Mouse (Mus musculus) hindbrain, embryonic 14.5 days (tissue): ENCODE measurements around the gene Cdc42ep4. TPM values are rescaled to one million over a fixed set of nuclear protein-coding genes. Genes with fewer than 3 reads are reported as not detected.

Experiments used
- ATAC-seq: fragments of 200-750 bp; cut with Nextera tagmentation; 2 replicates; pipeline ENCODE4 v1.8.0; 2017; ENCODE audit warnings: moderate number of reproducible peaks, mild to moderate bottlenecking, moderate TSS enrichment, moderate library complexity; ENCODE audit not compliant: low FRiP score
- DNase-seq: peaks from one replicate; pipeline ENCODE4 v3.0.0-alpha.2; 2015; ENCODE audit warnings: low spot score
- H3K27ac ChIP-seq: fragments of 300-500 bp; sonication (generic); 2 replicates; pipeline ENCODE4 v1.5.1; 2014; ENCODE audit warnings: mild to moderate bottlenecking, moderate library complexity
- H3K27me3 ChIP-seq: fragments of 300-500 bp; sonication (generic); 2 replicates; pipeline ENCODE4 v1.6.1; 2014; ENCODE audit warnings: mild to moderate bottlenecking, low read length, mixed read lengths; ENCODE audit not compliant: control insufficient read depth, insufficient read depth
- H3K36me3 ChIP-seq: fragments of 300-500 bp; sonication (generic); replicated peaks from 2 replicates; pipeline ENCODE4 v1.6.1; 2014; ENCODE audit not compliant: control insufficient read depth, insufficient read depth
- H3K4me1 ChIP-seq: fragments of 300-500 bp; sonication (generic); replicated peaks from 2 replicates; pipeline ENCODE4 v1.6.1; 2014; ENCODE audit warnings: antibody characterized with exemption, low read length, mixed read lengths; ENCODE audit not compliant: control insufficient read depth, insufficient read depth
- H3K4me2 ChIP-seq: fragments of 300-500 bp; sonication (generic); replicated peaks from 2 replicates; pipeline ENCODE4 v1.6.1; 2014; ENCODE audit warnings: mild to moderate bottlenecking, moderate library complexity
- H3K4me3 ChIP-seq: fragments of 300-500 bp; sonication (generic); replicated peaks from 2 replicates; pipeline ENCODE4 v1.5.1; 2014; ENCODE audit warnings: mild to moderate bottlenecking, low read length
- H3K9ac ChIP-seq: fragments of 300-500 bp; sonication (generic); 2 replicates; pipeline ENCODE4 v1.6.1; 2014
- H3K9me3 ChIP-seq: fragments of 300-500 bp; sonication (generic); 2 replicates; pipeline ENCODE4 v1.6.1; 2016; ENCODE audit warnings: low read length; ENCODE audit not compliant: control insufficient read depth
- WGBS: fragments of 180-500 bp; shearing (Covaris S2); extraction: QIAGEN DNeasy Blood & Tissue Kit; methylation state at CpG from one replicate; pipeline ENCODE4 v1.1.7; 2014; 5-methylcytosine and 5-hydroxymethylcytosine counted together
- polyA plus RNA-seq: library from polyadenylated mRNA; unstranded; fragments of >200 nt; fragmentation: Nextera tagmentation; extraction: Ambion mirVana; gene quantifications from 2 replicates; pipeline ENCODE4 v1.2.1, GENCODE M21; 2014

Gene Cdc42ep4
- polyA plus RNA-seq, 1 experiment from 2014 or later, result 42.0 TPM

- peaks cover 33% of the 10 kb centered on the region for H3K36me3 ChIP-seq
- H3K27ac ChIP-seq, result no peak overlapping the region
- H3K27me3 ChIP-seq, result no peaks in the 10 kb centered on the region
- no peak overlapping the region for H3K4me2 ChIP-seq
- H3K4me3 ChIP-seq, result no peak overlapping the region
- peaks cover 31% of the 10 kb centered on the region; the same call in 1 of the 2 replicates for H3K4me1 ChIP-seq
- H3K9me3 ChIP-seq, result no peaks in the 10 kb centered on the region
- DNase-seq, result no peak
- ATAC-seq, result no peak
- 82% methylated on average over 3 of the region's 3 CpGs for WGBS
- no peak overlapping the region for H3K9ac ChIP-seq
Observed at GRCm38 (mm10) chr11:113730879-113731278, 20.8 kb downstream of the Cdc42ep4 start.

- WGBS, result 65% methylated on average over 8 of the region's 8 CpGs
- DNase-seq, result no peak
- H3K36me3 ChIP-seq, result peaks cover 40% of the 10 kb centered on the region
- H3K4me1 ChIP-seq, result peaks cover 41% of the 10 kb centered on the region
- H3K4me2 ChIP-seq, result no peak overlapping the region
- ATAC-seq, result no peak
- H3K27me3 ChIP-seq, result no peaks in the 10 kb centered on the region
- no peak overlapping the region for H3K27ac ChIP-seq
- no peak overlapping the region for H3K4me3 ChIP-seq
- H3K9ac ChIP-seq, result no peak overlapping the region
- no peaks in the 10 kb centered on the region for H3K9me3 ChIP-seq
Observed at GRCm38 (mm10) chr11:113729917-113730316, 21.8 kb downstream of the Cdc42ep4 start.

- Histone ChIP-seq H3K9me3 (no peaks in the 10 kb centered on the region), H3K4me3 (no peak overlapping the region), H3K9ac (no peak overlapping the region), H3K27me3 (no peaks in the 10 kb centered on the region), H3K27ac (no peak overlapping the region), H3K4me1 (peaks cover 42% of the 10 kb centered on the region), H3K4me2 (no peak overlapping the region), H3K36me3 (peaks cover 40% of the 10 kb centered on the region)
- ATAC-seq (no peak), DNase-seq (no peak)
- WGBS, result 79% methylated on average over 21 of the region's 21 CpGs
Observed at GRCm38 (mm10) chr11:113729239-113729638, 22.4 kb downstream of the Cdc42ep4 start.

GRCm38 (mm10) chr11:113727992-113728391 lies 23.7 kb downstream of the Cdc42ep4 start:
- ATAC-seq, result no peak
- Histone ChIP-seq H3K36me3 (peaks cover 40% of the 10 kb centered on the region), H3K4me1 (peaks cover 31% of the 10 kb centered on the region), H3K4me2 (no peak overlapping the region), H3K9ac (no peak overlapping the region), H3K9me3 (no peaks in the 10 kb centered on the region), H3K4me3 (no peak overlapping the region), H3K27ac (no peak overlapping the region), H3K27me3 (no peaks in the 10 kb centered on the region)
- 78% methylated on average over 6 of the region's 6 CpGs for WGBS
- no peak for DNase-seq

- no peaks in the 10 kb centered on the region for H3K9me3 ChIP-seq
- no peak overlapping the region for H3K4me2 ChIP-seq
- no peak for ATAC-seq
- WGBS, result 87% methylated on average over 14 of the region's 14 CpGs
- H3K27ac ChIP-seq, result no peak overlapping the region
- no peak overlapping the region for H3K4me3 ChIP-seq
- no peaks in the 10 kb centered on the region for H3K27me3 ChIP-seq
- H3K36me3 ChIP-seq, result peaks cover 40% of the 10 kb centered on the region
- no peak overlapping the region for H3K9ac ChIP-seq
- DNase-seq, result no peak
- peaks cover 28% of the 10 kb centered on the region for H3K4me1 ChIP-seq
Observed at GRCm38 (mm10) chr11:113726994-113727888, 24.4 kb downstream of the Cdc42ep4 start.

- Histone ChIP-seq H3K27ac (peak overlapping the region; percentile 46; the same call in 1 of the 2 replicates), H3K27me3 (no peaks in the 10 kb centered on the region)
- DNase-seq, result no peak
Observed at GRCm38 (mm10) chr11:113725235-113726048, 26.2 kb downstream of the Cdc42ep4 start.

GRCm38 (mm10) chr11:113722405-113723090 lies 29.1 kb downstream of the Cdc42ep4 start:
- H3K27me3 ChIP-seq, result no peaks in the 10 kb centered on the region
- peaks cover 21% of the 10 kb centered on the region for H3K4me1 ChIP-seq
- peaks cover 20% of the 10 kb centered on the region for H3K36me3 ChIP-seq
- H3K9ac ChIP-seq, result no peak overlapping the region
- 64% methylated on average over 14 of the region's 14 CpGs for WGBS
- H3K4me2 ChIP-seq, result no peak overlapping the region
- H3K27ac ChIP-seq, result no peak overlapping the region
- ATAC-seq (no peak), DNase-seq (no peak)
- H3K9me3 ChIP-seq, result no peaks in the 10 kb centered on the region
- no peak overlapping the region for H3K4me3 ChIP-seq

More at GRCm38 (mm10) chr11:113725235-113726048, 26.2 kb downstream of the Cdc42ep4 start:
- ATAC-seq, result peak; percentile 49; the same call in 1 of the 2 replicates
- H3K9me3 ChIP-seq, result no peaks in the 10 kb centered on the region
- H3K9ac ChIP-seq, result no peak overlapping the region
- H3K36me3 ChIP-seq, result peaks cover 40% of the 10 kb centered on the region
- H3K4me3 ChIP-seq, result no peak overlapping the region
- peaks cover 23% of the 10 kb centered on the region for H3K4me1 ChIP-seq
- H3K4me2 ChIP-seq, result no peak overlapping the region
- 55% methylated on average over 4 of the region's 4 CpGs for WGBS

GRCm38 (mm10) chr11:113717767-113718424 lies 33.8 kb downstream of the Cdc42ep4 start:
- Histone ChIP-seq H3K27ac (no peak overlapping the region), H3K4me3 (no peak overlapping the region), H3K27me3 (no peaks in the 10 kb centered on the region), H3K9me3 (no peaks in the 10 kb centered on the region), H3K36me3 (no peaks in the 10 kb centered on the region), H3K4me2 (no peak overlapping the region), H3K4me1 (no peaks in the 10 kb centered on the region), H3K9ac (no peak overlapping the region)
- ATAC-seq (no peak), DNase-seq (no peak)
- WGBS, result 57% methylated on average over 16 of the region's 16 CpGs
